Mouse (Mus musculus) right cerebral cortex, postnatal 36 days (tissue): Measurements from ENCODE around the gene Prkaa2.
A peak's percentile ranks its signal among the peaks of the same experiment; 100 is the strongest.

Source experiments
- DNase-seq, 2 experiments: peaks; one replicate each; pipeline ENCODE4 v3.0.0; 2022; ENCODE audit warnings: low spot score in 2 of 2, mixed read lengths in 1 of 2

Gene Prkaa2

DNA sequence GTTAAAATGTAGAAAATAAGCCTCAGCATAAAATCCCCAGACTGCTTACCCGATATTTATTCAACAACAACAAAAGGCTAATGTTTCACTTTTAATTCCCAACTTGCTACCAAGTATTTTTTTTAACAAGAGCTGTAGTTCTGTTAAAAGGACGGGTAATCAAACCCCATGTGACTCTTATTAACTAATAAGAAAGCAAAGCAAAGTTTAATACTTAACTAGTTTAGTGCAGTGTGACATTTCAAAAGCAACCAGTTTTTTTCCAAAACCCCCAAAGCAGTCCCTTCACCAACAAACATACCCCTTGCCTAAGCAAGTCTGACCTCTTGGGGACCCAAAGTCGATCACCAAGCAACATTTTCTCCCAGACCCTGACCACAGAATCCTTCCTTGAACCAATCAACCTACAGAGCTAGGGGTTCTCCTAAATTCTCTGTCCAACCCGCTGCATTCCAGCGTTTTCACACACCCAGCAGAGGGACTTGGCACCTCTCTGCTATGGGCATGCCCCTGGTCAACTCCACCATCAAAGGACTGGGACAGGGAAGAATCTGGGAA, 970 bp downstream of the Prkaa2 start:
- no peak for DNase-seq

DNA sequence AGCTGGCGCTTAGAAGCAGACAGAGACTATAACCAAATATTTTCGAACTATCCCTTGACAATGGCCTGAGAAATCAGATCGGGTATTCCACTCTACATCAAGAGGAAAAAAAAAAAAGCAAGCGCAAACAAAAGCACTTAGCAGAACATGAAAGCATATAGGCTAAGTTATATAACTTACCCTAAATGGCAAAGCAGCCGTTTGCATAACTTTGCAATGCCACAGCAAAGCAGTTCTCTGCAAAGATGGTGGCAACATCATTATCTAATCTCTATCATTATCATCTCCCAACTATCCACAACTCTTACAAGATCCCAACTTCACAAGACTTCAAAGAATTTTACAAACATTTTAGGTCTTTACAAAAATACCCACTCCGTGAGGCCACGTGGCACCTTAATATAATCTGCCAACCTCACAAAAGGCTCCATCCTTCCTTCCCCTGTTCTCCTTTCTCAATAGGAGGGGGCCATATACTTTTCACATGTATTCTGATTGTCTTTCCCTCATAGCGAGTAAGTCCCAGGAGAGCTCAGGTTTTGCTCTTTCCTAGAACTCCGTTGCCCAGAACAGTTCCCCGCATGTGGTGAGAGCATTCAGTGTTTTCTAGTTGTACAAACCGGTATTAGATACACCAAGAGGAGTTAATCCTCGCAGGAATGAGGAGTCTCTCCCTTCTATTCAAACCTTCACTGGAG, 1.6 kb downstream of the Prkaa2 start:
- no peak for DNase-seq

DNA sequence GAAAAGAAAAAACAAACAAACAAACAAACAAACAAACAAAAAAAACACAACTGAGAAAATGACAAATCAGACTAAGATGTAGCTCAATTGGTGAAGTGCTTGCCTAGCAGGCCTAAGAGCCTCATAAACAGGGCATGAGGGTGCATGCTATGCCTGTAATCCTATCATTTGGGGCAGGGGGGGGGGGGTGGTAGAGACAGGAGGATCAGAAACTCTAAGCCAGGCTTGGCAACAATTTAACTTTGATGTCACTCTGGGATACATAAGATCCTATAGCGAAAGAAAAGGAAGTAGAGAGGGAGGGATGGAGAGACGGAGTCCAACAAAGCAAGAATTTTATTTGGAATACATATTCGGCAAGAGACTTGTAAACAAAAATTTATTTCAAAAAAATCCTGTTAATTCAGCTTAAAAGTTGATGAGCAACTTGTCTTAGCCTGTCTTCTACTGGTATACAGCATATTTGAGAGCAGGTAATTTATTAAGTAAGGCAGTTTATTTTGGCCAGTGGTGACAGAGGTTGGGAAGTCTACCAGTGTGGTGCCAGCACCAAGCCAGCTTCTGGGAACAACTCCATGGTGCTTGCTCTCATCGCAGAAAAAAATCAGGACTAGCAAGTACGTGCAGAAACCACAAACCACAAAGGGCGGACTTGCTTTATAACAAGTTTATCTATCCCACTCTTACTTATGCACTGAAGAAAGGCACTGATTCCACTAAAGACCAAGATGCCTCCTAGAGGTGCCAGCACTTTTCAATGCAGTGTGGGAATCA, 5.4 kb downstream of the Prkaa2 start:
- no peak for DNase-seq

DNA sequence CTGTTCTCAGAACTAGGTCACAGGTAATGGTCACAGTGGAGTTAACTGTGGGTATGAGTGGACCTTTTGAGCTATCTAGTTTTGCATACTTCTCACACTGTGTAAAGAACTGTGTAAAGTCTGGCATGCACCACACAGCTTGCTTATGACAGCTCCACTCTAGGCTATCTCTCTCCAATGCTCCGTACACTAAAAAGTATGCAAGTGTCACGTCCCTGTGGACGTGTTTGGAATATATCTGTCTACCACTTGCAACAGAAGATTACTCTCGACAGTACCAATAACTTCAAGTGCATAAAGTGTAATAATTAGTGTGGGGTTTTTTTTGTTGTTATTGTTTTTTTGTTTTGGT, 8.4 kb downstream of the Prkaa2 start:
- DNase-seq = no peak

DNA sequence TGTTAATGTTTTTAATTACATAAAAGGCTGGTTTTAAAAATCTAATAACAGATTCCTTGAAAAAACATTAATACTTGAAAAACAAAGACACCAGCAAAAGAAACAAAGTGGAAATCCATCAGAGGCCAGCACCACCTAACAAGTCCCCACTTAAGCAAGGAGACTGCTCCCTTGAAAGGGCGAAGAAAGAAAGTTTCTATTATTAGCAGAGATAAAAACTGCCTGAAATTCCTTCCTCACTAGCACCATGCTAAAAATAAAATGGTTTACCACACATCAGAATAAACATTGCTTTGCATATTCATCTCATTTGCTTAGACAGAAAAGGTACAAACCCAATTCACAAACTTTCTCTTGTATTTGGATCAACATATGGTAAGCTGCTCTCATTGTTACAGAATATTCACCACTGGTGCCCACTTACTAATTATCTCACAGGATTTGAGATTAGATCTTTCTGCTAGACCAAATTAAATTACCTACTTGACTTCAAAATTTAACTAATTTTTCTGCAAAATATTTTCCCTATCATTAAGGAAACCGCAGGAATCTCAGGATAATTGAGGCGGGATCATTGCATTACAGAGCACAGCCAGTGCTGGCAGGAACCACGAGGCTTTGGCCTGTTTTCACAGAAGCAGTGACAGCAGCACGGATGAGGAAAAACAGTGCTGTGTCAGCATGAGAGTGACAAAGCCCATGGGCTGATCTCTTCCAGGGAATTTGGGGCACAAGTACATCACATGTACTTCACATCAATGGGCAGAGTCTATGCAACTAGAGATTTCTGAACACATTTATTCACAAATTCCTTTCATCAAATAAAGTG, 9.0 kb downstream of the Prkaa2 start:
- DNase-seq = no peak

- no peak for DNase-seq
These were observed 11.0 kb downstream of the Prkaa2 start for GRCm38 (mm10) chr4:105098660-105099059.

DNA sequence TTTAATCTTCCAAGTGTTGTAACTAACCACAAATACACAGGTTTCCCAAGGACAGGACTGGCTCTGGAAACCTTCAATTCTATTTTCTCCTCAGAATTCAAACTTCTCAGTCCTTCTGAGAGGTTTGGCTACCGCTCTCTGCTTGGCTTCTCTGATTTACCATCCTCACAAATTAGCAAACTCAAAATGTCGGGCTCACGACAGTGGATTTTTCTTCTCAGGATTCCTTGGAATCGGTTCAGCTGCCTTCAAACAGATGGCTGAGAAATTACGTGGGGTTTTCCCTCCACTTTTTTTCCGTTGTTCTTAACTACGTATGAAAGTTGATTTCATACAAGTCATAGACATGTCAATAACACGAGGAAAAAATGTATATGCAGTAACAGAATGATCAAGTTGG, 11.5 kb downstream of the Prkaa2 start:
- no peak for DNase-seq

GRCm38 (mm10) chr4:105095316-105095715, 14.4 kb downstream of the Prkaa2 start:
- DNase-seq = no peak

- DNase-seq = no peak
These were observed 15.7 kb downstream of the Prkaa2 start for GRCm38 (mm10) chr4:105093951-105094350.

- no peak for DNase-seq
These were observed 19.3 kb downstream of the Prkaa2 start for GRCm38 (mm10) chr4:105090417-105090816.

GRCm38 (mm10) chr4:105089386-105089785, 20.3 kb downstream of the Prkaa2 start:
- DNase-seq = no peak

- no peak for DNase-seq
These were observed 21.0 kb downstream of the Prkaa2 start for GRCm38 (mm10) chr4:105088671-105089070.

GRCm38 (mm10) chr4:105076152-105076551, 33.5 kb downstream of the Prkaa2 start:
- no peak for DNase-seq

- DNase-seq = no peak
These were observed 37.8 kb downstream of the Prkaa2 start for GRCm38 (mm10) chr4:105071761-105072427.

- peak in 1 of 2 experiments; percentile 44 for DNase-seq
These were observed 38.7 kb downstream of the Prkaa2 start for GRCm38 (mm10) chr4:105070982-105071381.

DNA sequence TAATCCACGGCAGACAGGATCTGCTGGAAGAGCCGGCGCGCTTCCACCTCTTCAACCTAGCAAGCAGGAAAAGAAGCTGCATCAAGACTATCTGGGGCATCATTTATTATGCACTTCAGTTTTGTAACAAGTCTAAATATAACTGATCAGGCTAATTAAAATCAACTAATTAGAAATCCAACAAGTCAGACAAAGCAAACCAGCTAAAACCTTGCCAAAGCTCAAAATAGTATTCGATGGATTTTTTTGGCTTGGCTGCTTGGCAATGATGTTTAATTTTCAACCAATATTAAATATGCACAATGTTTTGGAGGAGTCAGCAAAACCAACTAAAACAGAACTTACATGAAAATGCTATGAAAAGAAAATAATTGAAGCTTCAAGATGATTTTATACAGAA, 58.4 kb downstream of the Prkaa2 start:
- DNase-seq = no peak

DNA sequence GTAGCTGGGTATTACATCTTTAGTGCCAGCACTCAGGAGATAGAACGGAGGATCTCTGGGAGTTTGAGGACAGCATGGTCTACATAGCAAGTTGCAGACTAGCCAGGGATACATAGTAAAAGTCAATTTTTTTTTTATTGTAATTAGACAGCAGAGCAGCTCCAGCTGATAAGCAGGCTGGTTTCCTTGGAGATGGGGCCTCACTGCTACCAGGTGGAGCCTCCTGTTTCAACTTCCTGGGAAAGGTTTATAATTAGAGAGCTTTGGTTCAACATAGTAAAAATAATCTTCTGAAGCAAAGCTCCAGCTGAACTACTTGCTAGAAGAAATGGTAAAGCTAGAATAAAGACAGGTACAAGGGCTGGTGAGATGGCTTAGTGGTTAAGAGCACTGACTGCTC, 59.6 kb downstream of the Prkaa2 start:
- no peak for DNase-seq

DNA sequence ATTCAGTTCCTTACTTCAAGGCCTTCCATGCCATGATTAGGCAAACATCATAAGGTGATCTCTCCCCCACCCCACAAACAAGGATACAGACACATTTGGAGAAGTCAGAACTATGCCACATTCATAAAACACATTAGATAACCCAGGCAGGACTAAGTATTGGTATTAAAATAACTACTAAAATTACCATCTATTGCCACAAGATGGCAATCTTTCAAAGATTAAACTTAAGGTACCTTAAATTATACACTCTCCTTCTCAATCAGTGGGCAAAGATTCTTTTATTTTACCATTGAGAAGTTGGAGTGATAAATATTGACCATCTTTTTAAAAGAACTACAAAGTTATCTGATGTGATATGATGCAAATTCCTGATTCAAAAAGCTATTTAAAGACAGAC, 75.4 kb downstream of the Prkaa2 start:
- no peak for DNase-seq

- DNase-seq = no peak
These were observed 76.5 kb downstream of the Prkaa2 start for GRCm38 (mm10) chr4:105033153-105033552.

DNA sequence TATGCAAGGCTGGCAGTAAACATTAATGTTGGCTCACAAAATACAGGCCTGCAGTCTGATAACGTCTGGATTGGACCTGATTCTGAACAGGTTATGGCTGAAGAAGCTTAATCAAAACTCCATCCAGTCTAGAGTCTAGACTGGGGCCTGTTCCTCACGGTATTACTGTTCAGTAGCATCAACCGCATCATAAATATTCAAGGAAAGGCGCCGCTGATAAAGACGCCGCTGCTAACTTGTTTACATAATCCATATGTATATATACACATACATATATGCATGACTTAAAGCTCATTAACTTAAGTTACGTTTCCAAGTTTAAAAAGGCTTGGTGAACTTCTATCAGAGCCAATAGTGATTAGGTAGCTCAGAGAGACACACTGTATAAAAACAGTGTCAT, 78.6 kb downstream of the Prkaa2 start:
- no peak for DNase-seq

- no peak for DNase-seq
These were observed 82.4 kb downstream of the Prkaa2 start for GRCm38 (mm10) chr4:105027278-105027677.
